ENCODE assay signal across 23 mouse cellular contexts in the genomic region with DNA sequence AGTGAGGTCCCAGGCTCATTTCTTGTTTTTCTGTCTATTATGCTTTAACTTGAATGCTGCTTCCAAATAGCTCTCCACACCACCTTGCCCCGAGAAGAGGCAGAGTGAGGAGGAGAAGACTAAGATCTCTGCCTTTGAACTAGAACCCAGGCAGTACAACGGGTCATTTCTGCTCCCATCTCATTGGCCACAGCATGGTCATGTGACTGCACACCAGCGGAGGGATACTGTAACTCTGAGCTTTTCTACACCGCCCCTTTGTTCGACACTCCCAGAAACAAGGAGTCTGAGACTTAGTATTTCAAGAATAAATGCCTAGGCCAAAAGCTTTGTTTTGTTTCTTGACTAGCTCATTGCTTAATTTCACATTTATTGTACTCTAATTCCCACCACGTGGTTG.
DNase-seq lines count a peak whose midpoint lies in the region; ATAC-seq and TF ChIP-seq lines count a peak whose summit lies in the region.
"Had no signal": no experiment of that assay in that cellular context is flagged by ENCODE, and none has a peak within 500 bp of the region (broad histone marks: within the 10 kb centered on the region; RNA-seq: fewer than 3 reads in every experiment).

No protein-coding gene starts in this region.

- TF ChIP-seq RAD21 in CH12.LX (IDR thresholded peaks at IDR 0.05; ENCODE audit: low read depth, low read length), result no peak

- no peak overlapping the region for H3K4me2 ChIP-seq in forebrain, embryonic 11.5 days (ENCODE audit: low read depth, low read length, severe bottlenecking)
- no peak overlapping the region for H3K4me2 ChIP-seq in forebrain, embryonic 15.5 days (replicated peaks)
- peak overlapping the region; percentile 30; the same call in 1 of the 2 replicates for H3K4me2 ChIP-seq in CH12.LX (ENCODE audit: insufficient read depth, low read depth, poor library complexity, severe bottlenecking)
- no peak overlapping the region for H3K4me2 ChIP-seq in kidney, embryonic 15.5 days
- H3K4me2 ChIP-seq: embryonic facial prominence, embryonic 13.5 days; embryonic facial prominence, embryonic 15.5 days; forebrain, embryonic 12.5 days had no signal

- peaks cover 7% of the 10 kb centered on the region; the same call in 1 of the 2 replicates for H3K4me1 ChIP-seq in forebrain, embryonic 11.5 days (replicated peaks; ENCODE audit: control insufficient read depth, insufficient read depth, low read length)
- H3K4me1 ChIP-seq in forebrain, embryonic 15.5 days, result no peaks in the 10 kb centered on the region
- H3K4me1 ChIP-seq in testis, adult 2 months (ENCODE audit: control insufficient read depth, insufficient read depth, low read length), result peaks cover 2% of the 10 kb centered on the region
- no peaks in the 10 kb centered on the region for H3K4me1 ChIP-seq in CH12.LX (ENCODE audit: control insufficient read depth in 1 of 2, insufficient read depth in 2 of 2)
- no peaks in the 10 kb centered on the region for H3K4me1 ChIP-seq in kidney, embryonic 15.5 days
- H3K4me1 ChIP-seq: embryonic facial prominence, embryonic 13.5 days; embryonic facial prominence, embryonic 15.5 days had no signal

- no peak for TF ChIP-seq EP300 in CH12.LX (IDR thresholded peaks at IDR 0.05; ENCODE audit: low read length)

- H3K79me2 ChIP-seq in CH12.LX (replicated peaks; ENCODE audit: control insufficient read depth, extremely low read depth, insufficient read depth, poor library complexity, severe bottlenecking), result no peaks in the 10 kb centered on the region

- no peak overlapping the region for H3K9ac ChIP-seq in forebrain, embryonic 11.5 days (ENCODE audit: low read length)
- H3K9ac ChIP-seq in forebrain, embryonic 15.5 days (replicated peaks), result no peak overlapping the region
- H3K9ac ChIP-seq in CH12.LX (ENCODE audit: insufficient read depth, low read depth), result no peak overlapping the region
- H3K9ac ChIP-seq in kidney, embryonic 15.5 days, result no peak overlapping the region
- H3K9ac ChIP-seq: embryonic facial prominence, embryonic 13.5 days; embryonic facial prominence, embryonic 15.5 days; forebrain, embryonic 12.5 days had no signal

- no peak for TF ChIP-seq POLR2A in testis, adult 2 months (IDR thresholded peaks at IDR 0.05; ENCODE audit: control insufficient read depth, low read depth, low read length)
- TF ChIP-seq POLR2A in CH12.LX (IDR thresholded peaks at IDR 0.05; ENCODE audit: low read depth, low read length), result no peak

- H3K9me3 ChIP-seq in forebrain, embryonic 11.5 days (ENCODE audit: control insufficient read depth, low read length), result no peaks in the 10 kb centered on the region
- H3K9me3 ChIP-seq in forebrain, embryonic 15.5 days, result no peaks in the 10 kb centered on the region
- no peaks in the 10 kb centered on the region for H3K9me3 ChIP-seq in CH12.LX (replicated peaks; ENCODE audit: low read length)
- no peaks in the 10 kb centered on the region for H3K9me3 ChIP-seq in kidney, embryonic 15.5 days (replicated peaks)
- H3K9me3 ChIP-seq: embryonic facial prominence, embryonic 13.5 days; embryonic facial prominence, embryonic 15.5 days; forebrain, embryonic 12.5 days had no signal

- ATAC-seq in forebrain, embryonic 11.5 days (replicated peaks; ENCODE audit: low FRiP score), result no peak
- ATAC-seq in forebrain, embryonic 15.5 days (replicated peaks), result no peak
- ATAC-seq in kidney, embryonic 15.5 days (replicated peaks; ENCODE audit: low FRiP score), result no peak
- ATAC-seq: activated CD4-positive, CD25-positive, alpha-beta regulatory T cell, adult 4 months; CD4-positive, CD25-positive, alpha-beta regulatory T cell, adult 4 months; forebrain, embryonic 16.5 days; Patski had no signal

- no peaks in the 10 kb centered on the region for H3K27me3 ChIP-seq in forebrain, embryonic 11.5 days (ENCODE audit: control insufficient read depth, insufficient read depth, low read length)
- no peaks in the 10 kb centered on the region for H3K27me3 ChIP-seq in forebrain, embryonic 15.5 days
- no peaks in the 10 kb centered on the region for H3K27me3 ChIP-seq in testis, adult 2 months (ENCODE audit: control insufficient read depth, insufficient read depth, low read length)
- peaks cover 50% of the 10 kb centered on the region for H3K27me3 ChIP-seq in CH12.LX (replicated peaks)
- no peaks in the 10 kb centered on the region for H3K27me3 ChIP-seq in kidney, embryonic 15.5 days
- H3K27me3 ChIP-seq: embryonic facial prominence, embryonic 15.5 days; Patski had no signal

- intact Hi-C loops in gastrocnemius, postnatal 14 days (cut with DNase I; ENCODE audit: low total_unique reads), result no loop called here

- TF ChIP-seq CTCF in testis, adult 2 months (IDR thresholded peaks at IDR 0.05; ENCODE audit: control insufficient read depth, insufficient read depth, insufficient replicate concordance, low read depth, low read length), result no peak
- TF ChIP-seq CTCF in CH12.LX (conservative IDR thresholded peaks at IDR 0.05 in 1 of 2, IDR thresholded peaks at IDR 0.05 in 1 of 2; ENCODE audit: low read depth in 2 of 2, low read length in 2 of 2), result no peak

- WGBS in forebrain, embryonic 11.5 days, result 82% methylated on average over 6 of the region's 6 CpGs
- WGBS in forebrain, embryonic 15.5 days, result 82% methylated on average over 6 of the region's 6 CpGs
- WGBS in kidney, embryonic 15.5 days, result 82% methylated on average over 6 of the region's 6 CpGs

- peak; percentile 27 for DNase-seq in forebrain, embryonic 11.5 days (ENCODE audit: low spot score)
- no peak for DNase-seq in testis, postnatal 10 days (ENCODE audit: low spot score)
- DNase-seq in CH12.LX (ENCODE audit: extremely low read depth), result no peak
- DNase-seq in gastrocnemius, postnatal 14 days, result no peak
- DNase-seq: adrenal gland, adult 8-10 months; adrenal gland, postnatal 14 days; adrenal gland, postnatal 36 days; cerebellum, adult 11-12 months; cerebellum, adult 2 months; cerebellum, adult 9-10 months; cerebellum, postnatal 10 days; cerebellum, postnatal 25 days had no signal

- H3K36me3 ChIP-seq in forebrain, embryonic 11.5 days (ENCODE audit: control insufficient read depth, insufficient read depth, low read length), result no peaks in the 10 kb centered on the region
- H3K36me3 ChIP-seq in forebrain, embryonic 15.5 days, result no peaks in the 10 kb centered on the region
- no peaks in the 10 kb centered on the region for H3K36me3 ChIP-seq in testis, adult 2 months (ENCODE audit: control insufficient read depth, insufficient read depth, low read length)
- H3K36me3 ChIP-seq in CH12.LX (replicated peaks in 1 of 2; ENCODE audit: control insufficient read depth in 1 of 2, insufficient read depth in 1 of 2, low read length in 1 of 2), result no peaks in the 10 kb centered on the region
- no peaks in the 10 kb centered on the region for H3K36me3 ChIP-seq in kidney, embryonic 15.5 days
- H3K36me3 ChIP-seq: embryonic facial prominence, embryonic 13.5 days; embryonic facial prominence, embryonic 15.5 days; forebrain, embryonic 12.5 days had no signal

- dilution Hi-C loops in CH12.LX (cut with MboI; ENCODE audit: extremely low pct_ligation_motif_present, extremely low pct_unique_long_range_greater_than_20kb, low sequenced_read_pairs), result no loop called here

- no peak overlapping the region for H3K4me3 ChIP-seq in forebrain, embryonic 11.5 days (ENCODE audit: low read depth, low read length)
- no peak overlapping the region for H3K4me3 ChIP-seq in forebrain, embryonic 15.5 days
- H3K4me3 ChIP-seq in testis, adult 2 months (ENCODE audit: control insufficient read depth, low read depth, low read length), result peak overlapping the region; percentile 41
- no peak overlapping the region for H3K4me3 ChIP-seq in CH12.LX (replicated peaks in 1 of 3; ENCODE audit: low read depth in 2 of 3, low read length in 2 of 3, poor library complexity in 1 of 3)
- H3K4me3 ChIP-seq in kidney, embryonic 15.5 days (replicated peaks), result no peak overlapping the region
- H3K4me3 ChIP-seq: embryonic facial prominence, embryonic 13.5 days; embryonic facial prominence, embryonic 15.5 days; erythroblast, embryonic 14.5 days; forebrain, embryonic 12.5 days had no signal

- H3K27ac ChIP-seq in forebrain, embryonic 11.5 days (ENCODE audit: low read depth, low read length), result no peak overlapping the region
- no peak overlapping the region for H3K27ac ChIP-seq in forebrain, embryonic 15.5 days (replicated peaks)
- no peak overlapping the region for H3K27ac ChIP-seq in testis, adult 2 months (ENCODE audit: control insufficient read depth, insufficient read depth, low read depth, low read length)
- H3K27ac ChIP-seq in CH12.LX (ENCODE audit: insufficient read depth, low read depth), result no peak overlapping the region
- no peak overlapping the region for H3K27ac ChIP-seq in kidney, embryonic 15.5 days
- H3K27ac ChIP-seq: embryonic facial prominence, embryonic 13.5 days; embryonic facial prominence, embryonic 15.5 days; forebrain, embryonic 12.5 days had no signal

- in situ Hi-C loops in CH12.LX (cut with MboI; ENCODE audit: low pct_ligation_motif_present, low pct_unique_long_range_greater_than_20kb, low sequenced_read_pairs), result no loop called here

TF ChIP-seq in CH12.LX, 34 proteins besides CTCF, POLR2A, EP300 and RAD21:
- TF ChIP-seq USF2 (conservative IDR thresholded peaks at IDR 0.05; ENCODE audit: low read depth, low read length) (peak; percentile 60), E2F4 (IDR thresholded peaks at IDR 0.05; ENCODE audit: insufficient replicate concordance, low read depth, low read length) (no peak), CHD2 (IDR thresholded peaks at IDR 0.05; ENCODE audit: low read length) (no peak), POLR2AphosphoS2 (IDR thresholded peaks at IDR 0.05; ENCODE audit: low read depth, low read length) (no peak), MYC (IDR thresholded peaks at IDR 0.05; ENCODE audit: low read depth, low read length) (no peak), JUN (IDR thresholded peaks at IDR 0.05; ENCODE audit: insufficient read depth, low read depth, low read length) (no peak), MAFK (IDR thresholded peaks at IDR 0.05; ENCODE audit: insufficient replicate concordance, low read length) (no peak), USF1 (IDR thresholded peaks at IDR 0.05; ENCODE audit: low read depth, low read length) (peak; percentile 58; the same call in 1 of the 2 replicates)
